Mouse (Mus musculus) liver, embryonic 16.5 days (tissue): ENCODE data around the gene Gdpgp1. TPM values are rescaled to one million over a fixed set of nuclear protein-coding genes. Genes with fewer than 3 reads are reported as not detected.

Source experiments
- ATAC-seq: fragments of 200-750 bp; cut with Nextera tagmentation; 2 replicates; pipeline ENCODE4 v1.8.0; 2017; ENCODE audit warnings: low read depth, mild to moderate bottlenecking, moderate number of reproducible peaks, moderate library complexity
- H3K27ac ChIP-seq: fragments of 300-500 bp; sonication (generic); 2 replicates; pipeline ENCODE4 v1.5.1; 2014; ENCODE audit warnings: mild to moderate bottlenecking, low read length
- H3K27me3 ChIP-seq: fragments of 300-500 bp; sonication (generic); 2 replicates; pipeline ENCODE4 v1.6.1; 2014; ENCODE audit warnings: low read depth, low read length, mixed read lengths; ENCODE audit not compliant: control insufficient read depth, insufficient read depth
- H3K36me3 ChIP-seq: fragments of 300-500 bp; sonication (generic); 2 replicates; pipeline ENCODE4 v1.6.1; 2014; ENCODE audit warnings: mild to moderate bottlenecking; ENCODE audit not compliant: control insufficient read depth, insufficient read depth
- H3K4me1 ChIP-seq: fragments of 300-500 bp; sonication (generic); 2 replicates; pipeline ENCODE4 v1.6.1; 2014; ENCODE audit warnings: low read depth, low read length, mixed read lengths; ENCODE audit not compliant: control insufficient read depth
- H3K4me2 ChIP-seq: fragments of 300-500 bp; sonication (generic); 2 replicates; pipeline ENCODE4 v1.6.1; 2014; ENCODE audit warnings: low read depth, low read length, mixed read lengths
- H3K4me3 ChIP-seq: fragments of 300-500 bp; sonication (generic); 2 replicates; pipeline ENCODE4 v1.5.1; 2014; ENCODE audit warnings: low read depth, mild to moderate bottlenecking, low read length
- H3K9ac ChIP-seq: fragments of 300-500 bp; sonication (generic); 2 replicates; pipeline ENCODE4 v1.6.1; 2014; ENCODE audit warnings: low read depth, low read length
- H3K9me3 ChIP-seq: fragments of 300-500 bp; sonication (generic); replicated peaks from 2 replicates; pipeline ENCODE4 v1.6.1; 2016; ENCODE audit warnings: low read length; ENCODE audit not compliant: control insufficient read depth
- WGBS: fragments of 180-500 bp; shearing (Covaris S2); extraction: QIAGEN DNeasy Blood & Tissue Kit; methylation state at CpG from one replicate; pipeline ENCODE4 v1.1.7; 2014; ENCODE audit not compliant: insufficient replicate concordance; 5-methylcytosine and 5-hydroxymethylcytosine counted together
- polyA plus RNA-seq: library from polyadenylated mRNA; unstranded; fragments of >200 nt; fragmentation: Nextera tagmentation; extraction: Ambion mirVana; gene quantifications from 2 replicates; pipeline ENCODE4 v1.2.1, GENCODE M21; 2015

The Gdpgp1 gene
- polyA plus RNA-seq, 1 experiment from 2014 or later, result 1.5 TPM

DNA sequence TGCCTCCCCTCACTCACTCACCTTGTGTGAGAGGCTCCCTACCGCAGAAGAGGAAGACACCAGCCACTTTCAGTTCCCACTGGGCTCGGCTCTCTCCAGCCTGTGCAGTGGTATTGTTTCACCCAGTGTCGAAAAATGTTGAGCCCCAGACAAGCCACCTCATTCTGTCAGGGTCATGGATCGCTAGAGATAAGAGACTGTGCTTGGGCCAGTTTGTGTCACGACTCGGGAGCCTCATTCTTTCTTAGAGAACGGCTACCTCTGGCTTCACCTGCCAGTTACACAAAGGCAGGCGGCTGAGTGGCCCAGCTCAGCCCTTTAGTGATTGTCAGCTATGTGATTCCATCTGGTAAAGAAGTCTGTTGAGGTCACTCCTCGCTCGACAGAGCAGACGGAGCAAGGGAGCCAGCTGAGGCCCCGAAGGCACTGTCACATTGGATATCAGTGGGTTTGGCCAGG is 29.0 kb upstream of the Gdpgp1 start:
- Histone ChIP-seq H3K27me3 (no peaks in the 10 kb centered on the region), H3K9me3 (no peaks in the 10 kb centered on the region), H3K4me1 (peaks cover 94% of the 10 kb centered on the region), H3K4me2 (peak overlapping the region; percentile 51), H3K27ac (peak overlapping the region; percentile 84), H3K36me3 (peaks cover 10% of the 10 kb centered on the region; the same call in 1 of the 2 replicates), H3K4me3 (peak overlapping the region; percentile 42), H3K9ac (peak overlapping the region; percentile 64)
- ATAC-seq, result no peak
- WGBS, result 17% methylated on average over 12 of the region's 12 CpGs

DNA sequence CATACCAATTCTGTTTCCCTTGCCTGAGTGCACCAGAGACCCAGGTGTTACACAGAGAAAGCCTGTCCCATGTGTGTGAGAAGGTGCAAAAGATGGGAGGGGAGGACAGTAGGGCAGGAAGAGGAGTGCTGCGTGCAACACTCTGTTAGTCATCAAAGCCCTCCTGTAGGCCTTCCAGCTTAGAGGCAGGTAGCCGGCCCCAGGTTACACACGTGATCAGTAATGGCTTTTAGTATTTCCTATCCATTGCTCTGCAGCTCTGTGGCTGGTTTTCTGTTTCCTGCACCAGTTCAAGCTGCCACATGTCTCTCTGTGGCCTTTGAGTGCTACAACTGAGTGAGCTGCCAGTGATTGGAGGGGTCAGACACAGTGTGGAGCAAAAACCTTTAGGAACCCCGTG is 28.3 kb upstream of the Gdpgp1 start:
- Histone ChIP-seq H3K4me3 (no peak overlapping the region), H3K9ac (no peak overlapping the region; the same call in 1 of the 2 replicates), H3K27ac (peak overlapping the region; percentile 84), H3K36me3 (peaks cover 10% of the 10 kb centered on the region; the same call in 1 of the 2 replicates), H3K4me1 (peaks cover 100% of the 10 kb centered on the region), H3K27me3 (no peaks in the 10 kb centered on the region), H3K4me2 (peak overlapping the region; percentile 51), H3K9me3 (no peaks in the 10 kb centered on the region)
- ATAC-seq, result no peak
- WGBS, result 62% methylated on average over 4 of the region's 4 CpGs

DNA sequence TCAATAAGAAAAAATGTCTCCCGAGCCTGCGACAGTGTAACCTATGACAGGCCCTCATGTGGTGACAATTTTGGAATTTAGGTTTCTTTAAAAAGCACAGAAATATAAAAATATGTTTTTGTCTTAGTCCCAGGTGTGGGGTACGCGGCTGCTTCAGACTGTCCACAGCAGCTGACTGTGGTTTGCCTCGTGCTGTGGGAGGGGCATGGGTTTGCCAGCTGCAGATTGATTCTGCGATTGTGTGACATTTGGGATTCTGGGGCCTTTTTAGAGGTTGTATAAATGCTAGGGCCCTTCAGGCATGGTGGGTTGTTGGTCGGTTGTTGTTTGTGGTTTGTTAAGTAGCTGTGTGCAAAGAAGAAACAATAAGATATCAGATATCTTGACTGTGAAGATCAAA is 27.7 kb upstream of the Gdpgp1 start:
- no peak overlapping the region for H3K4me3 ChIP-seq
- peak overlapping the region; percentile 74; the same call in 1 of the 2 replicates for H3K4me2 ChIP-seq
- H3K4me1 ChIP-seq, result peaks cover 100% of the 10 kb centered on the region
- peaks cover 10% of the 10 kb centered on the region; the same call in 1 of the 2 replicates for H3K36me3 ChIP-seq
- WGBS, result 38% methylated on average over 7 of the region's 7 CpGs
- H3K9ac ChIP-seq, result no peak overlapping the region; the same call in 1 of the 2 replicates
- no peaks in the 10 kb centered on the region for H3K9me3 ChIP-seq
- ATAC-seq, result no peak
- no peaks in the 10 kb centered on the region for H3K27me3 ChIP-seq
- H3K27ac ChIP-seq, result peak overlapping the region; percentile 99

DNA sequence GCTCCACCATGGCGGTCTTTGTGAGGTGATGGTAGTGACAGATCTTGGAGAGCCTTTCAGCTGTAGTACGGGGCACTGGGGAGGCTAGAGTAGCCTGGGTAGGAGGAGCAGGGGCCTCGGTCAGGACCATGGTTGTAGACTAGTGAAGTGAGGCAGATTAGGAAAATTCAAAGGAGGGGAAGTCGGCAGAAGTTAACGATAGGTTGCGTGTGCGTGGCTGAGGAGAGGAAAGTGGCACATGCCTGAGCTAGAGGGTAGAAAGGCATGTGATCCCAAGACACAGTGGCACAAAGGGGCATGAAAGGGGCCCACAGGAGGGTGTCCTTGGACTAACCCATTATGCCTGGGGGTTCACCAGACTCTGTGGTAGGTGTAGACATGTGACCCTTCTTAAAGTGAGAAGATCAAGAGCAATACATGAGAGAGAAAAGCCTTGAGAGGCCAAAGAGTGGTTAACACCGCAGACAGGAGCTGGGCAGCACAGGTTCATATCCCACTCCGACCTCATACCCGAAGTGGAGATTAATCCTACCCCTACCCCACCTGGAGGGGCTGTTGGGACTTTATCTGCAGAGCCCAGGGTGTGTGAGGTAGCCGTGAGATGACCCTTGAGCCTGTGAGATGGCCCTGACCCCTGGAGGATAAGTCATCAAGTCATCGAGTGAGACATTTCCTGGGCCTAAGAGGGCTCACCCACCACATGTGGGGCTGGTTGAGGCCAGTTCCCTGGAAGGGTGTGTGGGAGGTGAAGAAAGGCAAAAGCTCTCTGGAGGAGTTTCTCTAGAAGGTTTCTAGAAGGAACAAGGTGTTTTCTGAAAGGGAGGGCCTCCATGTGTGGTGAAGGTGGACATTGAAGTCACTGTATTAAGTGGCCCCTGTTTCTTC is 26.7 kb upstream of the Gdpgp1 start:
- Histone ChIP-seq H3K4me1 (peaks cover 100% of the 10 kb centered on the region), H3K27ac (peak overlapping the region; percentile 99), H3K36me3 (peaks cover 10% of the 10 kb centered on the region; the same call in 1 of the 2 replicates), H3K9me3 (no peaks in the 10 kb centered on the region), H3K27me3 (no peaks in the 10 kb centered on the region), H3K4me2 (peak overlapping the region; percentile 74), H3K4me3 (no peak overlapping the region), H3K9ac (peak overlapping the region; percentile 70)
- WGBS, result 54% methylated on average over 12 of the region's 12 CpGs
- ATAC-seq, result no peak

DNA sequence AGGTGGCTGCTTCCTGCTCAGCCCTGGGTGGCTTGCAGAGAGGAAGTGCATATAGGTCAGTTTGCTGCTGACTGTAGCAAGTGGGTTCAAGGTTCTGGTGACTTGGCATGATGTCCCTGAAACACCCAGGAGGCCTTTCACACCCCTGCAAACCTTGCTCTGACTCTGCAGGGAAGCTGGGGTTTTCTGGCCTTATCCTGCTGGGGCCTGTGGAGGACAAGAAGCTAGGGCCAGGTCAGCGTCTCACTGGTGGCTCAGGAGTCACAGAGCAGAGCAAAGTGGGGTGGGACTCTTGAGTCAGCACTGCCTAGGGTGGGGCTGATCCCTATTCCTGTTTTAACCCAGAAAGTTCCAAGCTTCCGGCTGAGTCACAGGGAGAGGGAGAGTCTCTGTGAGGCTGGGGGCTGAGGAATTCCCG is 25.3 kb upstream of the Gdpgp1 start:
- H3K27me3 ChIP-seq, result no peaks in the 10 kb centered on the region
- 19% methylated on average over 3 of the region's 3 CpGs for WGBS
- peaks cover 99% of the 10 kb centered on the region for H3K4me1 ChIP-seq
- no peak for ATAC-seq
- peak overlapping the region; percentile 41 for H3K4me3 ChIP-seq
- no peaks in the 10 kb centered on the region for H3K9me3 ChIP-seq
- H3K36me3 ChIP-seq, result peaks cover 4% of the 10 kb centered on the region; the same call in 1 of the 2 replicates
- H3K4me2 ChIP-seq, result peak overlapping the region; percentile 74
- H3K9ac ChIP-seq, result peak overlapping the region; percentile 70
- peak overlapping the region; percentile 99 for H3K27ac ChIP-seq

DNA sequence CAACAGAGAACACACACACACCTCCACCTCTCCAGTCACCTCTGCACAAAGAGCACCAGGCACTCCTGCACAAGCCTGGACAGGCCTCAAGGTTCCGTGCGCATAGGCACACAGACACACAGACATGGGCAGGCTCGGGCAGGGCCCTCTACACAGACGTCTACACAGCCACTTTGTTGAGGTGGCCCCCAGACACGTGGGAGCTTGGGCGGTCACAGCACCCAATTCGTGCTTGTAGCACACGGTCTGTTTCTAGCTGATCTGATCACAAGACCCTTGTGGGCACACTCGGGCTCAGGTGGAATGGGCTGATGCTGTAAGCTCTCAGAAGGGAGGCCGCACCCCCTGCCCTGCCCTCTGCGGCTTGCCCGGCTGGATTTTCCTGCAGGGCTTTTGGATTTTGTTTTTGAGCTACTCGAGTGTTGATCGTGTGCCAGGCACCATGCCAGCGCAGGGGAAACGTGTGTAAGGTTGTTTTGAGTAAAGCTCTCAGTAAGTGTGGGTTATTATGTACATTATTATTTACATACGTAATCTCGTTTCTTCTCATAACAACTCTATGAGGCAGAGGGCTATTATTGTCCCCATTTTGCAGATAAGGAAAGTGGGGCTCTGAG is 24.5 kb upstream of the Gdpgp1 start:
- Histone ChIP-seq H3K9ac (peak overlapping the region; percentile 70), H3K27ac (peak overlapping the region; percentile 99), H3K36me3 (peaks cover 10% of the 10 kb centered on the region), H3K4me2 (peak overlapping the region; percentile 74), H3K9me3 (no peaks in the 10 kb centered on the region), H3K4me3 (peak overlapping the region; percentile 41), H3K4me1 (peaks cover 96% of the 10 kb centered on the region), H3K27me3 (no peaks in the 10 kb centered on the region)
- WGBS, result 32% methylated on average over 18 of the region's 18 CpGs
- ATAC-seq, result peak; percentile 9; the same call in 1 of the 2 replicates

DNA sequence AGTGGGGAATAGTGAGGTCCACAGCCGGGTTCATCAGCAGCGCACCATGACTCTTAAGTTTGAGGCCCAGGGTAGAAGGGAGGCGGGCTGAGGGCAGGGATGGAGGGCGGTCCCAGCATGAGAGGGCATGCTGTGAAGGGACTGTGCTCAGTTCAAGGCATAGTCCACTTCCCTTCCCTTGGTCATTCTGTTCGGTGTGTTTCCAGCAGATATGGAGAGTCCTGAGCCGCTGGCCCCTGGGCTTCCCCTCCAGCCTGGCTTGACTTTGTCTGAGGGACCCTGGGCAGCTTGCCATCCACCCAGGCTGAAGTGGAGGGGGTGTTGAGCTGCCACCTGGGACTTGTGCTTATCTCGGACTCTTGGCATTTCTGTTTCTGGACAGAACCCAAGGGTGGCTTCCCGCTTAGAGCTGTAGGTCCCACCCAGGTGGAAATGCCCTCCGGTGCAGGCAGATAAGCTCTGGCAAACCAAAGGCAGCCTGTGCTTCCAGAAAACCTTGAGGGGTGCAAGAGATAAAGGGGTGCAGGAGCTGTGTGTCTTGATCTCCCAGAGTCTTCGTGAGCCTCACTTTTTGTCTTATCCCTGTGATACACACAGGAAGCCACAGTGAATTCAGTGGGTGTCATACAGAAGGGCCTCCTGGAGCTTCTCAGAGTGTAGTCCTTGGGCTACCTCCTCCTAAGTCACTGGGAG is 23.8 kb upstream of the Gdpgp1 start:
- peaks cover 91% of the 10 kb centered on the region for H3K4me1 ChIP-seq
- H3K4me3 ChIP-seq, result peak overlapping the region; percentile 44
- 12% methylated on average over 10 of the region's 10 CpGs for WGBS

DNA sequence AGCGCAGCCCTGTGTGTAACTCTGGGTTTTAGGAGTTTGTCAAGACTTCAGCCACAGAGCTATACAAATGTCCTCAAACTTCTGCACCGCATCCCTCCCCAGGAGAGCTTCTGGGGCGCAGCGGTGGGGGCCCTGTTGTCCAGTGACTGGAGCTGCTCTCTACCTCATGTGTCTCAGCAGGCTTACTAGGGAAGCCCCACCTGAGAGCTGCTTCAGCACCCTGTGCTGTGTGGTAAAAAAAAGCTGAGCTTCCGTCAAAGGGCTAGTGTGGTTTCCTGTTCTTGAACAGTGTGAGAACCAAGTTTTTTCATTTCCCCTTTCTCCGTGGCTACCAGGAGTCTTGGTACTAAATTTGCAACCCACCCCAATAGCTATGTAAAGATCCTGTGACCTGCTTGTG is 23.0 kb upstream of the Gdpgp1 start:
- Histone ChIP-seq H3K27ac (peak overlapping the region; percentile 99), H3K27me3 (no peaks in the 10 kb centered on the region), H3K9me3 (no peaks in the 10 kb centered on the region), H3K4me3 (peak overlapping the region; percentile 44), H3K9ac (peak overlapping the region; percentile 70), H3K4me2 (peak overlapping the region; percentile 74), H3K36me3 (peaks cover 24% of the 10 kb centered on the region), H3K4me1 (peaks cover 90% of the 10 kb centered on the region)
- 11% methylated on average over 6 of the region's 6 CpGs for WGBS
- ATAC-seq, result no peak

More for the DNA sequence above, 23.8 kb upstream of the Gdpgp1 start:
- Histone ChIP-seq H3K9ac (peak overlapping the region; percentile 70), H3K9me3 (no peaks in the 10 kb centered on the region), H3K4me2 (peak overlapping the region; percentile 74), H3K36me3 (peaks cover 17% of the 10 kb centered on the region), H3K27ac (peak overlapping the region; percentile 99), H3K27me3 (no peaks in the 10 kb centered on the region)
- ATAC-seq, result peak; percentile 85
